Mouse (Mus musculus): ENCODE data around the gene Lysmd2. TPM values are rescaled to one million over a fixed set of nuclear protein-coding genes. Genes with fewer than 3 reads are reported as not detected.

Lysmd2 gene
- total and polyA plus RNA-seq, 3 experiments, result 11.7 to 18.1 (median 16.2) TPM

DNA sequence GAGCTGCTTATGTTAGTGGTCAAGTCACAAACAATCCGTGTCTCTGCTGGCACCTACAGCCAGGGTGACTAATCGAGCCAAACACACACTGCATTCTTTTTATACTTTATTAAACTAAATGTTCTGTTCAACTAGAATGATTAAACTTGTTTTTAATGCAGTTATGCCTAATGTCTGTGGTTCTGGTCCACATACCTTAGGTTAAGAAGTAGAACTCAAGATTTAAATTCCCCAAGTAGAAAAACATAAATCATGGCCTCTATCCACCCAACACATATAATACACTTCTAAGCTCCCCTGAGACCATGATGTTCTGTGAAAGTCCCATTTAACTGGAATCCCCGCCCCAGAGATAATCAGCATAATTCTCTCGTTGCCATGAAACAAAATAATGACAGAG lies 54.1 kb downstream of the Lysmd2 start:
- DNase-seq (ENCODE audit: extremely low read depth), result peak; percentile 29
- H3K36me3 ChIP-seq (replicated peaks in 1 of 2; ENCODE audit: control insufficient read depth in 1 of 2, insufficient read depth in 1 of 2, low read length in 1 of 2), result no peaks in the 10 kb centered on the region

GRCm38 (mm10) chr9:75680606-75681005 lies 55.1 kb downstream of the Lysmd2 start:
- TF ChIP-seq POLR2AphosphoS2 (IDR thresholded peaks at IDR 0.05; ENCODE audit: low read depth, low read length), result no peak
- TF ChIP-seq ZKSCAN1 (IDR thresholded peaks at IDR 0.05; ENCODE audit: borderline replicate concordance, low read depth, low read length), result no peak
- TF ChIP-seq NRF1 (IDR thresholded peaks at IDR 0.05; ENCODE audit: low read depth, low read length), result no peak
- TF ChIP-seq UBTF (IDR thresholded peaks at IDR 0.05; ENCODE audit: low read depth, low read length), result no peak
- no peak for TF ChIP-seq GABPA (IDR thresholded peaks at IDR 0.05; ENCODE audit: insufficient replicate concordance, low read depth, low read length)

More for the DNA sequence above, 54.1 kb downstream of the Lysmd2 start:
- TF ChIP-seq NELFE (IDR thresholded peaks at IDR 0.05; ENCODE audit: low read depth, low read length) (no peak), JUND (conservative IDR thresholded peaks at IDR 0.05; ENCODE audit: low read depth, low read length) (no peak), ZMIZ1 (IDR thresholded peaks at IDR 0.05; ENCODE audit: low read depth, low read length) (no peak), RAD21 (IDR thresholded peaks at IDR 0.05; ENCODE audit: low read depth, low read length) (no peak), BHLHE40 (IDR thresholded peaks at IDR 0.05; ENCODE audit: low read depth, low read length) (no peak), HCFC1 (IDR thresholded peaks at IDR 0.05; ENCODE audit: low read depth, low read length) (no peak), CTCF (conservative IDR thresholded peaks at IDR 0.05 in 1 of 2, IDR thresholded peaks at IDR 0.05 in 1 of 2; ENCODE audit: low read depth in 2 of 2, low read length in 2 of 2) (no peak), ELF1 (IDR thresholded peaks at IDR 0.05; ENCODE audit: low read depth, low read length) (no peak), PAX5 (IDR thresholded peaks at IDR 0.05; ENCODE audit: low read length) (no peak), GABPA (IDR thresholded peaks at IDR 0.05; ENCODE audit: insufficient replicate concordance, low read depth, low read length) (no peak), JUN (IDR thresholded peaks at IDR 0.05; ENCODE audit: insufficient read depth, low read depth, low read length) (no peak), KAT2A (IDR thresholded peaks at IDR 0.05; ENCODE audit: insufficient replicate concordance, low read length) (no peak), USF1 (IDR thresholded peaks at IDR 0.05; ENCODE audit: low read depth, low read length) (no peak), ETS1 (conservative IDR thresholded peaks at IDR 0.05; ENCODE audit: low read depth, low read length) (no peak), MAFK (IDR thresholded peaks at IDR 0.05; ENCODE audit: insufficient replicate concordance, low read length) (no peak), MYC (IDR thresholded peaks at IDR 0.05; ENCODE audit: low read depth, low read length) (no peak), MAX (IDR thresholded peaks at IDR 0.05; ENCODE audit: low read length) (no peak), MEF2A (IDR thresholded peaks at IDR 0.05; ENCODE audit: borderline replicate concordance, low read depth, low read length) (no peak), CHD2 (IDR thresholded peaks at IDR 0.05; ENCODE audit: low read length) (no peak)
- Histone ChIP-seq H3K4me1 (ENCODE audit: control insufficient read depth in 1 of 2, insufficient read depth in 2 of 2) (peaks cover 0 to 19% of the 10 kb centered on the region in 2 experiments; a peak in 2 of 4 replicates), H3K79me2 (replicated peaks; ENCODE audit: control insufficient read depth, extremely low read depth, insufficient read depth, poor library complexity, severe bottlenecking) (no peaks in the 10 kb centered on the region), H3K27me3 (replicated peaks) (no peaks in the 10 kb centered on the region), H3K4me2 (ENCODE audit: insufficient read depth, low read depth, poor library complexity, severe bottlenecking) (no peak overlapping the region), H3K27ac (ENCODE audit: insufficient read depth, low read depth) (no peak overlapping the region), H3K9ac (ENCODE audit: insufficient read depth, low read depth) (no peak overlapping the region), H3K9me3 (replicated peaks; ENCODE audit: low read length) (peaks cover 4% of the 10 kb centered on the region), H3K4me3 (replicated peaks in 1 of 3; ENCODE audit: low read depth in 2 of 3, low read length in 2 of 3, poor library complexity in 1 of 3) (no peak overlapping the region)
- dilution Hi-C loops (cut with MboI; ENCODE audit: extremely low pct_ligation_motif_present, extremely low pct_unique_long_range_greater_than_20kb, low sequenced_read_pairs) (no loop called here), in situ Hi-C loops (cut with MboI; ENCODE audit: low pct_ligation_motif_present, low pct_unique_long_range_greater_than_20kb, low sequenced_read_pairs) (no loop called here)

More at GRCm38 (mm10) chr9:75680606-75681005, 55.1 kb downstream of the Lysmd2 start:
- dilution Hi-C loops (cut with MboI; ENCODE audit: extremely low pct_ligation_motif_present, extremely low pct_unique_long_range_greater_than_20kb, low sequenced_read_pairs) (no loop called here), in situ Hi-C loops (cut with MboI; ENCODE audit: low pct_ligation_motif_present, low pct_unique_long_range_greater_than_20kb, low sequenced_read_pairs) (no loop called here)
- DNase-seq (ENCODE audit: extremely low read depth), result no peak
- Histone ChIP-seq H3K79me2 (replicated peaks; ENCODE audit: control insufficient read depth, extremely low read depth, insufficient read depth, poor library complexity, severe bottlenecking) (no peaks in the 10 kb centered on the region), H3K9me3 (replicated peaks; ENCODE audit: low read length) (peaks cover 4% of the 10 kb centered on the region), H3K4me3 (replicated peaks in 1 of 3; ENCODE audit: low read depth in 2 of 3, low read length in 2 of 3, poor library complexity in 1 of 3) (no peak overlapping the region), H3K27me3 (replicated peaks) (no peaks in the 10 kb centered on the region), H3K4me2 (ENCODE audit: insufficient read depth, low read depth, poor library complexity, severe bottlenecking) (no peak overlapping the region), H3K9ac (ENCODE audit: insufficient read depth, low read depth) (no peak overlapping the region), H3K36me3 (replicated peaks in 1 of 2; ENCODE audit: control insufficient read depth in 1 of 2, insufficient read depth in 1 of 2, low read length in 1 of 2) (no peaks in the 10 kb centered on the region), H3K27ac (ENCODE audit: insufficient read depth, low read depth) (no peak overlapping the region), H3K4me1 (ENCODE audit: control insufficient read depth in 1 of 2, insufficient read depth in 2 of 2) (peaks cover 0 to 19% of the 10 kb centered on the region in 2 experiments; a peak in 2 of 4 replicates)

All from CH12.LX (cell line).